24 mouse cellular contexts compared by ENCODE assay signal in genomic region chr3:60324416-60324815, GRCm38 (mm10).
DNase-seq lines count a peak whose midpoint lies in the region; ATAC-seq and TF ChIP-seq lines count a peak whose summit lies in the region.
"Had no signal": no experiment of that assay in that cellular context is flagged by ENCODE, and none has a peak within 500 bp of the region (broad histone marks: within the 10 kb centered on the region; RNA-seq: fewer than 3 reads in every experiment).

No protein-coding gene starts in this region.

- H3K27ac ChIP-seq in embryonic facial prominence, embryonic 14.5 days (replicated peaks; ENCODE audit: low read depth, low read length): no peak overlapping the region
- H3K27ac ChIP-seq in embryonic facial prominence, embryonic 10.5 days (replicated peaks): no peak overlapping the region
- H3K27ac ChIP-seq in liver, adult 2 months (replicated peaks; ENCODE audit: insufficient read depth, low read depth, low read length): no peak overlapping the region
- H3K27ac ChIP-seq in liver, embryonic 12.5 days: no peak overlapping the region
- no peak overlapping the region for H3K27ac ChIP-seq in lung, postnatal 0 days (ENCODE audit: low read length)
- H3K27ac ChIP-seq in limb, embryonic 14.5 days (replicated peaks; ENCODE audit: low read depth, low read length): no peak overlapping the region
- H3K27ac ChIP-seq: embryonic facial prominence, embryonic 13.5 days; forebrain, embryonic 13.5 days; forebrain, embryonic 15.5 days had no signal

- no peaks in the 10 kb centered on the region for H3K9me3 ChIP-seq in embryonic facial prominence, embryonic 14.5 days (ENCODE audit: control insufficient read depth, low read length)
- no peaks in the 10 kb centered on the region for H3K9me3 ChIP-seq in embryonic facial prominence, embryonic 10.5 days
- H3K9me3 ChIP-seq in liver, embryonic 12.5 days (replicated peaks): no peaks in the 10 kb centered on the region
- no peaks in the 10 kb centered on the region for H3K9me3 ChIP-seq in lung, postnatal 0 days (ENCODE audit: low read length)
- no peaks in the 10 kb centered on the region for H3K9me3 ChIP-seq in limb, embryonic 14.5 days (ENCODE audit: control insufficient read depth, low read length)
- H3K9me3 ChIP-seq: embryonic facial prominence, embryonic 13.5 days; forebrain, embryonic 13.5 days; forebrain, embryonic 15.5 days; G1E had no signal

- H3K4me2 ChIP-seq in embryonic facial prominence, embryonic 14.5 days (ENCODE audit: low read depth, low read length): no peak overlapping the region
- H3K4me2 ChIP-seq in liver, embryonic 12.5 days: no peak overlapping the region
- no peak overlapping the region for H3K4me2 ChIP-seq in lung, postnatal 0 days (replicated peaks; ENCODE audit: low read depth, low read length)
- H3K4me2 ChIP-seq in limb, embryonic 14.5 days (replicated peaks; ENCODE audit: low read depth, low read length, severe bottlenecking): no peak overlapping the region
- H3K4me2 ChIP-seq: embryonic facial prominence, embryonic 13.5 days; forebrain, embryonic 13.5 days; forebrain, embryonic 15.5 days had no signal

- no peak for TF ChIP-seq CTCF in liver, adult 2 months (IDR thresholded peaks at IDR 0.05; ENCODE audit: low read depth, low read length)
- TF ChIP-seq CTCF in lung, postnatal 0 days (IDR thresholded peaks at IDR 0.05): no peak
- no peak for TF ChIP-seq CTCF in lung, adult 2 months (IDR thresholded peaks at IDR 0.05; ENCODE audit: insufficient read depth, low read length)

- H3K4me3 ChIP-seq in embryonic facial prominence, embryonic 14.5 days (ENCODE audit: low read depth, low read length): no peak overlapping the region
- no peak overlapping the region for H3K4me3 ChIP-seq in embryonic facial prominence, embryonic 10.5 days
- no peak overlapping the region for H3K4me3 ChIP-seq in liver, adult 2 months (ENCODE audit: insufficient read depth, low read depth, low read length)
- H3K4me3 ChIP-seq in liver, embryonic 12.5 days: no peak overlapping the region
- no peak overlapping the region for H3K4me3 ChIP-seq in lung, postnatal 0 days (ENCODE audit: low read depth, low read length)
- H3K4me3 ChIP-seq in lung, adult 2 months (replicated peaks; ENCODE audit: extremely low read depth, low read depth, low read length): no peak overlapping the region
- H3K4me3 ChIP-seq in limb, embryonic 14.5 days (replicated peaks; ENCODE audit: low read length): no peak overlapping the region
- H3K4me3 ChIP-seq: embryonic facial prominence, embryonic 13.5 days; forebrain, embryonic 13.5 days; forebrain, embryonic 15.5 days had no signal

- no peak for ATAC-seq in embryonic facial prominence, embryonic 14.5 days (ENCODE audit: low read depth)
- no peak for ATAC-seq in liver, embryonic 12.5 days
- no peak for ATAC-seq in lung, postnatal 0 days
- peak; percentile 37; the same call in 1 of the 2 replicates for ATAC-seq in limb, embryonic 14.5 days (ENCODE audit: low FRiP score, low read depth)
- ATAC-seq: CD4-positive, CD25-positive, alpha-beta regulatory T cell, adult 4 months; forebrain, embryonic 13.5 days; forebrain, embryonic 15.5 days; forebrain, postnatal 0 days had no signal

- DNase-seq in embryonic facial prominence, embryonic 14.5 days (ENCODE audit: low spot score): peak; percentile 22
- no peak for DNase-seq in embryonic facial prominence, embryonic 10.5 days (ENCODE audit: low spot score)
- DNase-seq in liver, adult 2 months (ENCODE audit: extremely low read depth, low read depth, low spot score): peak; percentile 72
- DNase-seq in lung, postnatal 0 days (ENCODE audit: low spot score): peak; percentile 78
- DNase-seq in lung, adult 2 months: no peak
- peak; percentile 74 for DNase-seq in limb, embryonic 14.5 days (ENCODE audit: low spot score)
- DNase-seq in MN1 (ENCODE audit: low spot score): no peak
- DNase-seq: adrenal gland, adult 2 months; adrenal gland, postnatal 10 days; adrenal gland, postnatal 25 days; B cell, adult 2 months; cerebellum, adult 11 months; cerebellum, adult 18-20 months; cerebellum, adult 9-10 months; cerebellum, postnatal 10 days; cerebellum, postnatal 25 days; forebrain, postnatal 0 days had no signal

- H3K36me3 ChIP-seq in embryonic facial prominence, embryonic 14.5 days (ENCODE audit: control insufficient read depth, insufficient read depth, low read length): no peaks in the 10 kb centered on the region
- no peaks in the 10 kb centered on the region for H3K36me3 ChIP-seq in embryonic facial prominence, embryonic 10.5 days (replicated peaks)
- H3K36me3 ChIP-seq in liver, adult 2 months (ENCODE audit: control insufficient read depth, insufficient read depth, low read length): no peaks in the 10 kb centered on the region
- no peaks in the 10 kb centered on the region for H3K36me3 ChIP-seq in liver, embryonic 12.5 days
- H3K36me3 ChIP-seq in lung, postnatal 0 days (ENCODE audit: insufficient read depth, low read length): no peaks in the 10 kb centered on the region
- no peaks in the 10 kb centered on the region for H3K36me3 ChIP-seq in limb, embryonic 14.5 days (ENCODE audit: control insufficient read depth, insufficient read depth, low read length)
- H3K36me3 ChIP-seq: embryonic facial prominence, embryonic 13.5 days; forebrain, embryonic 15.5 days; G1E had no signal

- no peaks in the 10 kb centered on the region for H3K27me3 ChIP-seq in embryonic facial prominence, embryonic 14.5 days (replicated peaks; ENCODE audit: control insufficient read depth, insufficient read depth, low read length)
- no peaks in the 10 kb centered on the region for H3K27me3 ChIP-seq in embryonic facial prominence, embryonic 10.5 days (replicated peaks; ENCODE audit: low read depth, poor library complexity, severe bottlenecking)
- no peaks in the 10 kb centered on the region for H3K27me3 ChIP-seq in liver, adult 2 months (ENCODE audit: control insufficient read depth, insufficient read depth, low read length)
- no peaks in the 10 kb centered on the region for H3K27me3 ChIP-seq in liver, embryonic 12.5 days (replicated peaks)
- H3K27me3 ChIP-seq in lung, postnatal 0 days (replicated peaks; ENCODE audit: insufficient read depth, low read length): no peaks in the 10 kb centered on the region
- H3K27me3 ChIP-seq in limb, embryonic 14.5 days (ENCODE audit: control insufficient read depth, insufficient read depth, low read length): no peaks in the 10 kb centered on the region
- H3K27me3 ChIP-seq: CH12.LX; embryonic facial prominence, embryonic 13.5 days; forebrain, embryonic 13.5 days; forebrain, embryonic 15.5 days had no signal

- H3K4me1 ChIP-seq in embryonic facial prominence, embryonic 14.5 days (ENCODE audit: control insufficient read depth, insufficient read depth, low read length): no peaks in the 10 kb centered on the region
- H3K4me1 ChIP-seq in embryonic facial prominence, embryonic 10.5 days: no peaks in the 10 kb centered on the region
- H3K4me1 ChIP-seq in liver, adult 2 months (ENCODE audit: control insufficient read depth, insufficient read depth, low read length): peaks cover 2% of the 10 kb centered on the region
- peaks cover 6% of the 10 kb centered on the region; the same call in 1 of the 2 replicates for H3K4me1 ChIP-seq in liver, embryonic 12.5 days
- H3K4me1 ChIP-seq in lung, postnatal 0 days (ENCODE audit: insufficient read depth, low read depth, low read length): no peaks in the 10 kb centered on the region
- no peaks in the 10 kb centered on the region; the same call in 1 of the 2 replicates for H3K4me1 ChIP-seq in lung, adult 2 months (ENCODE audit: control insufficient read depth, insufficient read depth, low read length)
- H3K4me1 ChIP-seq in limb, embryonic 14.5 days (ENCODE audit: control insufficient read depth, insufficient read depth, low read length): no peaks in the 10 kb centered on the region
- H3K4me1 ChIP-seq: embryonic facial prominence, embryonic 13.5 days; forebrain, embryonic 13.5 days; forebrain, embryonic 15.5 days had no signal

- no peak overlapping the region for H3K9ac ChIP-seq in embryonic facial prominence, embryonic 14.5 days (ENCODE audit: low read depth, low read length)
- H3K9ac ChIP-seq in liver, adult 2 months (ENCODE audit: low read depth, low read length): no peak overlapping the region
- no peak overlapping the region for H3K9ac ChIP-seq in liver, embryonic 12.5 days
- H3K9ac ChIP-seq in lung, postnatal 0 days (replicated peaks; ENCODE audit: low read depth): no peak overlapping the region
- no peak overlapping the region for H3K9ac ChIP-seq in limb, embryonic 14.5 days (ENCODE audit: low read depth, low read length, severe bottlenecking)
- H3K9ac ChIP-seq: embryonic facial prominence, embryonic 13.5 days; forebrain, embryonic 13.5 days; forebrain, embryonic 15.5 days; forebrain, postnatal 0 days had no signal

- no peaks in the 10 kb centered on the region for H3K79me2 ChIP-seq in liver, adult 2 months (ENCODE audit: control insufficient read depth, insufficient read depth, low read length)

- no peak for TF ChIP-seq EP300 in lung, postnatal 0 days (IDR thresholded peaks at IDR 0.05)

- TF ChIP-seq POLR2A in liver, adult 2 months (IDR thresholded peaks at IDR 0.05; ENCODE audit: extremely low read depth, insufficient read depth, low read length): no peak
- TF ChIP-seq POLR2A in lung, adult 2 months (IDR thresholded peaks at IDR 0.05; ENCODE audit: borderline replicate concordance, extremely low read depth, low read depth, low read length): no peak
- no peak for TF ChIP-seq POLR2A in limb, embryonic 14.5 days (IDR thresholded peaks at IDR 0.05; ENCODE audit: borderline replicate concordance, extremely low read depth, insufficient read depth, insufficient read length)

Comparison
In these comparisons a context has a peak if more than half of its experiments do, and no peak if none do; other contexts are left out.
1. DNase-seq: peak in embryonic facial prominence, embryonic 14.5 days (single experiment), liver, adult 2 months (single experiment), lung, postnatal 0 days (single experiment) and limb, embryonic 14.5 days (single experiment); none in embryonic facial prominence, embryonic 10.5 days (single experiment), lung, adult 2 months (single experiment) and MN1 (single experiment).